Mouse (Mus musculus): Measurements from ENCODE around the gene Mical3. TPM values are rescaled to one million over a fixed set of nuclear protein-coding genes. Genes with fewer than 3 reads are reported as not detected.

Gene Mical3
- total RNA-seq, 1 experiment from 2014 or later, result 56.9 TPM

DNA sequence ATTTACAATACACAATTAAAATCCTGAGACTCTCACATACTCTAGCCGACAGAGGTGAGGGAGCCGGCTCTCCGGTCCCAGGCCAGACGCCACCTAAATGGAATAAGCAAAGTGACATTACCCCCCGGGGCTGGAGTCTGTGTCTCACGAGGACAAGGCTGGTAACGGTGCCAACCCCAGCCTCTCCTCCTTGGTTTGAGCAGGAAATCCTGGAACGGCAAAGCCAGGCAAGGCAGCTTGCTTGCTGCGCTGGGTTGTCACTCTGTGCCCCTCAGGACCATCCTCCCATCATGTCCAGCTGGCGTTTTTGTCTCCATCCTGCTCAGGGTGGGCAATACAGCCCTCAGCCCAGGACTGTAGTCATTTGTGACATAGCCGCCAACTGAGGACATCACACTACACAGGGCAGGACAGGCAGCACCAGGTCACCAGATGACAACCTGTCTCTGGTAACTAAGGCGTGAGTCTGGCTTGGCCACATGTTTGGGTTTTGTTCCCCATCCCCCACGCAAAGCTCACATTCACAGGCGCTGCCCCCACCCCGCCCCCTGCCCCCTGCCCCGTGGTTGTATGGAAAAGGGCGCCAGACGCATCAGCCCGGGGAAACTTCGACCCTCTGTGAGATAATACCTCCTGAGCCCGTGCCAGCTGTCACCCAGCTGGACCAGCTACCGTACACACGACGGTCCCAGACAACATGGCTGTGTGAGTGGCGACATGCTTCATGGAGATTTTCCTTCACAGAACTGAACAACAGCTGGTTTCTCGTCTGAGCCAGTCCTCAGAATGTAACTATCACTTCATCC, 49.3 kb downstream of the Mical3 start:
- DNase-seq, result peak; percentile 47

DNA sequence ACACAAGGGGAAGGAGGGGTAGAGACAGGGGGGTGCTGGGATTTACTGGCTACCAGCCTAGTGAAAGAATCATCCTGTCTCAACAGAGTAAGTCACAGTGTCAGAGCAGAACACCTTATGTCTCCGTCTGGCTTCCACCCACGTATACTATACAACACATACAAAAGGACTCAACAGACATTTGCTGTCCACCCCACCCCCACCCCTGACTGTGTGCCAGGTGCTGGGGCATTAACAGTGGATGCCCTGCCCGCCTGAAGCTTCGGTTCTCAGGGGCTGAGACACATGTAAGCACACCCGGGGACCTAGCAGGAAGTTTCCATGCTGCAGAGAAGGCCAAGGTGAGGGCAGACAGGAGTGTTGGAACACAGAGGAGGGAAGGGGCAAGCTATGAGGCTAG, 52.6 kb downstream of the Mical3 start:
- DNase-seq, result no peak

DNA sequence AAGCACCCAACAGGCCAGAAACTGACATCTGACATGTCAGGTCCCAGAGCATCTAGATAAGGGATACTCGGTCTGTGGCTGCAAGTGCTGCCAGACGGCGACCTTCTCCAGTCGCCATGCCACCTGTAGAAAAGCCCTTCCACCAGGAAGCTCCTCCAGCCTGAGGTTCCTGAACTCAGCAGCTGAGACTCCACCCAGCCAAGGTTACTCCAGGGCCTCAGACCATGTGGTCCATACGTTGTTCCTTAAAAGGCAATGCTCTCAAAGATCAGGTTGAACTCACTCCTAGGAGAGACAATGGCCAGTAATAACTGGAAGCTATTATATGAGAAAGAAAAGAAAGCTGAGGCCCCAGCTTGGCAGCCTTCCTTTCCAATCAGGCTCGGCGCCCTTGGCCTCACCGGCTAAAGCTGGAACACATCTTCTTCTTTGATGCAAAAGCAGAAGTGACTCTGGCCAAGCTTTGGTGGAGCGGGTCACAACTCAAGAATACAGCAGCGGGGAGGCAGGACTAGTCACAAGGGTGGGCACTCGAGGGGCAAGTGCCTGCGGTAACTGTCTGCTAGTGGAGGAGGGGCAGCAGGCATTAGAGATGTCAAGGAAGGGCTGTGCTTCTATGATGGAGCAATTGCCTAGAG, 53.8 kb downstream of the Mical3 start:
- DNase-seq, result no peak

DNA sequence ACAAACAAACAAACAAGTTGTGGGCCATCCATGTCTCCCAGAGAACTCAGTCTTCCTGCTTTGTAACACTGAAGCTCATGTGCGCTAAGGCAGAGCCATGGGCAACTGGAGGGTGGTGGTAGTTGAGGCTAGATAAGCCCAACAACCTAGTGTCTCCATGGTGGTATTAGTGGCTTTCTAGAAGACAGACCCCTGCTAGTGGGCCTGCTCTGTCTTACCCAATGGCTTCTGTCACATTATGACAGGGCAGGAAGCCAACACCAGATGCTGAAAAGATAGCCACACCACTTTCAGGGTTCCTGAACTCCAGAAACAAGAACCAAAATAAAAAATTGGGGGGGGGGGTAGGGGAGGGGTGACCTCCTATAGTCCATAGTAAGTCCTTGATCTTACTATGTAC, 55.0 kb downstream of the Mical3 start:
- DNase-seq, result no peak

DNA sequence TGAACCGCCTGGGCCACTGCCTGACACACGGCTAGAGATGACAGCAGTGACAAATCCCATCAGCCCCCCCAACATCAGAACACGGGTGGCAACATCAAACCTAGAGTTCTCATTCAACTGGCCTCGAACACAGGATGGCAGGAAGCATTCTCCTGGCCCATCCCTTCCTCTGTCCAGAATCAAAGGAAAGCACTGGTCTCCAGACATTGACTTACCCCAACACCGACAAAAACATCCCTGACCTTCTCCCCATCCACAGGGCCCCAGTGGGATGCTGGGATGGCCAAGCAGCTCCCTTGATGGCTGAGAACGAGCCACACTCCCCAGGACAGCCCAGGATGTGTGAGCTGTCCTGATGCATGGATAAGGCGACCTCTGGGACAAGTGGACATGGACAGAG, 57.5 kb downstream of the Mical3 start:
- DNase-seq, result no peak

DNA sequence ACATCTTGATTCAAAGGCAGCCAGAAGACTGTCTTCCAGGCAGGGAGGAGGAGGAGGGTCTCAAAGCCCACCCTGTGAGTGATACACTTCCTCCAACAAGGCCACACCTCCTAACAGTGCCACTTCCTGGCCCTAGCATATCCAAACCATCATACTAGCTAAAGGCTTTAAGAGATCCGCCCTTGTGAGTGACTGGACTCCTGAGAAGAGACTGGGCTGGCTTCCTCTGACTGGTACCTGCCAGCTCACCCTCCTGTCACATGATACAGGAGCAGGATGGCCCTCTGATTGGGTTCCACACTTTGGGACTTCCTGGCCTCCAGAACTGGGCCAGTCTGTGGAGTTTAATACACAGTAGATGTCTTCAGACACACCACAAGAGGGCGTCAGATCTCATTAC, 58.2 kb downstream of the Mical3 start:
- DNase-seq, result no peak

DNA sequence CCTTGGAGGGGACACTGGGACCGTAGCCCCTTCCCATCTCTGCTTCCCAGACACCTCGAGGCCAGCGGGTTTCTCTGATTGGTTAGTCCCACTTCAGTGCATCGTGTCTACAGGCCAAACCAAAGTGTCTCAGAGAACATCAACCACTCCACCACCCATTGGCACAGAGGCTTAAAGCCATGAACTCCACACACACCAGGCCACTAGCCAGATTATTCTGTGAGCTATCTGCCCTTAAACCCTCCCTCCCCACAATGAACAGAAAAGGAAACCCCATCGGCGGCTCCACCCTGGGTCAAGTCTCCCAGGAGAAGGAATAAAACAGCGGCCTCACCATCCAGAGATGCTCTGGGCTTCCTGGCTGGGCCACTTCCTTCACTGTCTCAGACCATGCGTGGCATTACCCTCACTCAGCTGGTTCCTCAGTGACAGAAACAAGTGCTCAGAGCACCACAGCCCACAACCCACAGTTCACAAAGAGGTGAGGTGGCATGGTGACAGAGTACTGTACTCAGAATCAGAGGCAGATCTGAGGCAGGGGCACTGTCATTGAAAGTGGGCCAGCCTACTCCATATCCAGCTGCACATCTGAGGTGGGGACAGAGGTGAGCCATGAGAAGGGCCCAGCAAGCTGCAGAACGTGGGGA, 60.1 kb downstream of the Mical3 start:
- DNase-seq, result peak; percentile 44

DNA sequence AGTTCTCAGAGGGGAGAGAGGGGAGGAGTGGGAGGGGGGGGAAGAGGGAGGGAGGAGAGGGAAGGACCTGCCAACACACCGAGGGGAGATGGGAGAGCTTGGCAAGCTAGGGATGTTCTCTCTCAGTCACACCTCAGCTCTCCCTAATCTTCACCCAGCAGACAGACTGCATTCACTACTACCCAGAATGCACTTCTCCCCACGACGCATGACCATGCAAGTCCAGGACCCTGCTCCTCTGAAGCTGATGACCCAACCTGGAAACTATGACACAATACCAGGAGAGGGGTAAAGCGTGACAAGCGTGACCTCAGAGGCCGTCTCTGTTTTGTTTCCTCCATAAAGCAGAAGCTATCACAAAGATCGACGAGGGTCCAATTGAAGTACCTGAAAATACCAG, 61.6 kb downstream of the Mical3 start:
- DNase-seq, result no peak

DNA sequence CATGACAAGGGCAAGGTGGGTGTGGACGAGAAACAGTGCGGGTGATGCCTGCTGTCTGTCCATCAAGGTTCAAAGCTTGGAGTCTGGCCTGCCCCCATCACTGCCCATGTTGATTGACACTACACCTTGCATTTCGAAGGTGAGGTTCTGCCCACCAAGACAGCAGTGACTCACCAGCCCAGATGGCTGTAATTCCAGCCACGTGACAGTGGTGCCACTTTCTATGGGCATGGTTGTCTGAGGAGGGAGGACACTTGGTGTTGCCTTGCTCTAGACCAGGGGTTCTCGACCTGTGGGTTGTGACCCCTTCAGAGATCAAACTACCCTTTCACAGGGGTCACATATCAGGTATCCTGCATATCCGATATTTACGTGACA, 62.7 kb downstream of the Mical3 start:
- no peak for DNase-seq

DNA sequence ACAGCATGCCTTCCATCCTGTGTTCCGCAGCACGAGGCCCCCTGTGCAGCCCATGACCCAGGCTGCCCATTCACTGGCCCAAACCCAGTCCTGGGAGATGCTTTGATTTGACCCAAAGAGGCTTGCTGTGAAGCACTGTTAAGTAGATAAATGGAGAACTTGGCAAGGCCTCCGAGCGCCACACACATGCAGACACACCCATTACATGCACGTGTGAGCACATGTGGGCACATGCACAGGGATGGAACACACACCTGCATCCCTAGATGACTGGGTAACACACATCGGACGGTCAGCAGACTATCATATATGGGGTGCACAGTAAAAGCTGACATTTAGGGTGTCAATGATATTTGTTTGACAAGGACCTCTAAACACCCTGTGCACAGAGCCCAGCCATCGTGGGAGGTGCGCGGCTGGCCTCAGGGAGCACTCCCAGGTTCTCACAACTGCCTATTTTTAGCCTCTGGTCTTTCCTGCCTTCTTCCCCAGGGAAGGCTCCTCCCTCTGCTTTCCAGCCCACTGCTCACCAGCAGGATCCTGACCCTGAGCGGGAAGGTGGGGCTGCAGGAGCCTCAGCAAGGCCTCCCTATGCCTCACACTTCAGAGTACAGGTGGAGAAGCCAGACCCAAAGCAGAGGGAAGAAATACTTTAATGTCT, 63.2 kb downstream of the Mical3 start:
- DNase-seq, result no peak

DNA sequence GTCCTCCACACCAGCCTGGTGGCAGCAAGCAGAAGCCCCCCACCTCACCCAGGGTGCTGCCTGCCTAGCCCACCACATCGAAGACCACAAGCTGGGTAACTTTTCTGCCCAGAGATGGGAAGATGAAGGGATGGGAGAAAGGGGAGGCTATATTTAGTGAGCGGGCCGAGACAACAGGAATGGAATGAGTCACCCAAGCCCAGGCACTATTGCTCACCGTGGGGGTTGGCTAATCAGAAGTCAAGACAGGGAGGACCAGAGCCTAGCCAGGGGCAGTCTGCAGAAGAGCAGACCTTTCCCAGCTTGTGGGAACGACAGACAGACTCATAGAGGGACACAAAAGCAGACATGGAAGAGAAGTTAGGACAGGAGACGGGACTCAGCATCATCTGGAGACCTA, 64.0 kb downstream of the Mical3 start:
- DNase-seq, result peak; percentile 54

DNA sequence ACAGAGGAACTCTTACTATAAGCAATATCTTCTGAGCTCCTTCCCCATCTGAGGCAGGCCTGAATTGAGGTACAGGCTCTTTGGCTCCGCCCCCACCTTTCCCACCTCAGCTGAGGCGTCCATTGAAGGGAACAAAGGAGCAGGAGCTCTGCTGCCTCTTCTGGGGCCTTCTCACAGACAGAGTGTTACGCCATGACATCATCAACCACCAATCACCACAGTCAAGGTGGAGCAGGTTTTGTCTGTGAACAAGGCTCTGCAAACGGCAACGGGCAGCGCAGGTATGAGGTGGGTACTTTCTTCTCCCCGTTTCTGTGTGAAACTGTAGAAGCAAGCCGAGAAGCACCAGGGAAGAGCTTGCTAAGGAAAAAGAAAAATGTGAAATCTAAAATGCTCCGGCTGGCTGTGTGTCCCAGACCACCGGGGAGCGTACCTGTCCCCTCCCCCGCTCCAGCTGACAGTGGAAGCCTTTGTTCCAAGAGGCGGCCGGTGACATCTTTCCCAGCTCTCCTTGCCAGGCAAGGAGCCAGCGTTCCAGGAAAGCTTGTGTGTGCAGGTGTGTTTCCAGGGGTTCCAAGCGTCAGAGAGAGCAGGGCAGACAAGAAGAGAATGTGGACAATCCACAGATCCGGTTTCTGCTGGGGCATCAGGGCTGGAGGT, 66.3 kb downstream of the Mical3 start:
- DNase-seq, result no peak

DNA sequence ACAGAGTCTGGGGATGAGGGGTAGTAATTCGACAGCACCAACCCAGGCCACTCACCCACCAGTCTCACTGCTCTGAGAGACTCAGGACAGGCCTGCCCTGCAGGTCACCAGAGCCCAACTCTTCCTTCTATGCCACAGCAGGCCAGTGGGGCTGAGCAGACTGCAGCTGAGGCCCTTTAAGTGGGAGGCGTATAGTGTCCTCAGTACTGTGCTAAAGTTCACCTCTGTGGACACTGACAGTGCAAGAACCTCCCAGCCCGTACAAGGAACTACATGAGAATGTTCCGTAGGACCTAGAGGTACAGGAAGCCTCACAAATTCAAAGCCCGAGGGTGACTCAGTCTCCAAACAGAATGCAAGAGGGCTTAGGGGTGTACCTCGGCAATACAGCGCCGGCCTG, 67.0 kb downstream of the Mical3 start:
- DNase-seq, result no peak

DNA sequence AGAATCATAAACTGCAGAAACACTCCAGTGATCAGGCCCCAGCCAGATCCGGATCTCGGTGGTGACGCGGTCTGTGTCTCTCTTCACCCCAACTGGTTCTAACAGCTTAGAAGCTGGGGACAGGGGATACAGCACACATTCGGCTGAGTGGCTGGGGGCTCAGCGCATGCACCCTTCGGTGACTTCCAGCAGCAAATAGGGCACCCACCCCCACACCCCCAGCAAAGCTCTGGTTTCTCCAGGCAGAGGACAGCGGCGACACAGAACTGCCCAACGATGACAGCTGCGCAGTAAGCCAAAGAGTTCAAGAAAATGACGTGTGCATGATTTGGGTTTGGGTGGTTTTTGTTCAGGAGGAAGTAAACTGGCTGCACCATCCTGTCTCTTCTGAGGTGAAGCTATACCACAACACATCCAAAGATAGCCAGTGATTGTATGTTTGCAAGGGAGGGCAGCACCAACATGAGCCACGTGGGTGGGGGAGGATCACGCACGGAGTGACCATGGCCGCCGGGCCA, 67.8 kb downstream of the Mical3 start:
- DNase-seq, result peak; percentile 49

DNA sequence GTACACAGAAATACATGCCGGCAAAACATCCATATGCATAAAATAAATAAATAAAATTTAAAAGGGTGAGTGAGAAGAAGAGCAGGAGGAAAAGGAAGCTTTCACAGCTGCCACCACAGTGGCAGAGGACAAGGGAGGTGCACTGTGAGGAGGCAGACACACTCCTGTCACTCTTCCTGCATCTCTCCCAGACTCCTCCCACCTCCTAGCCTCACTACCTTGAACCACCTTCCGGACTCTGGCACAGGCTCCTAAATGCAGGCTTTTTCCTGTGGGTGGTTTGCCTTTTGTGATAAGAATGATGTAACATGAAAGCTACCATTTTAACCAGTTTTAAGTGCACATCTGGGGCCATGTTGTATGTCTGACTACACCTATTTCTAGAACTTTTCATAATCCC, 72.8 kb downstream of the Mical3 start:
- no peak for DNase-seq

DNA sequence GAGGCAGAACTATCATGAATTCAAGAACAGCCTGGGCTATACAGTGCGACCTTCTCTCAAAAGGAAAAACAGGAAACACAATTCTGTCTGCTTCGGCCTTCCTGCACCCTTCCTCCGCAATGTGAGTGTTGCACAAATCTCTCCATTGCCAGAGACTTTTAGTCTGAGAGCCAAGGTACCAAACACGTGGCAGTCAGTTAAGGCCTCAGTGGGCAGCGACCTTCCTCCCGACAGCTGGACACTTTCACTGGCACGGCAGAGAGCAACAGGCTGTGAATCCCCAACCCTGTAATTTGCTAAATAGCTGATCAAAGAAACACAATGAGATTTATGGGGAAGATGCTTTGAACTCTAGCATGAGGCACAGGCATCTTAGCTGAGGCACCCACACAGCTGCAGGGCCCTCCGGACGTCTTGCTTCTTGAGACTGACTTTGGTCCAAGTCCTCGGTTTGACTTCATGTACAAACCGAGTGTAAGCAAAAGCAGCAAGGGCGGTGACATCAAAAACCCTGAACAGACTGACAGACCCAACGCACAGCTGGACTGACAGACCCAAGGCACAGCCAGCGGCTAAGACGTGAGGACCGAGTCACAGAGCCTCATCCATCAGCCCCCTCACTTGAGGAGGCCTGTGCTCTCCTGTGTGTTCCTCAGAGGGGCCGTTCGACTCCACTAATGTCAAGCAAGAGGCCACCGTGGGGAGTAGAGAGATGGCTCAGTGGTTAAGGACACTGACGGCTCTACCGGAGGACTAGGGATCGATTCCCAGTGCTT, 73.4 kb downstream of the Mical3 start:
- peak; percentile 57 for DNase-seq

DNA sequence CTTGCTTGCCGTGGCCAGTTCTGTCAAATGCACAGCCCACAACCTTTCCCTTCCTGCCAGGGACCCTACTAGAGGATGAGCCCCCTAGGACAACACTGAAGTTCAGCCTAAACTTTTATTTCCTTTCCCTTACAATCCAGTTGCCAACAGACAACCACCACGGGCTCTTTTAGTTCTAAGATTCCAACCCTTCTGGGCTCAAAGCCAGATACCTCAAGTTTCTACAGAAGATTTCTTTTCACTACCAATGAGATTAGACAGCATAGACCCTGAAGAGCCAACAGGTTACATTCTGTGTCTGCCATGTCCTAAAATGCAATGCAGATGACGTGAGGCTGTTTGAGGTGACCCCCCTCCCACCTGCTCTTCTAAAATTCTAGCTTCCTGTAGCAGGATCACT, 75.3 kb downstream of the Mical3 start:
- DNase-seq, result no peak

DNA sequence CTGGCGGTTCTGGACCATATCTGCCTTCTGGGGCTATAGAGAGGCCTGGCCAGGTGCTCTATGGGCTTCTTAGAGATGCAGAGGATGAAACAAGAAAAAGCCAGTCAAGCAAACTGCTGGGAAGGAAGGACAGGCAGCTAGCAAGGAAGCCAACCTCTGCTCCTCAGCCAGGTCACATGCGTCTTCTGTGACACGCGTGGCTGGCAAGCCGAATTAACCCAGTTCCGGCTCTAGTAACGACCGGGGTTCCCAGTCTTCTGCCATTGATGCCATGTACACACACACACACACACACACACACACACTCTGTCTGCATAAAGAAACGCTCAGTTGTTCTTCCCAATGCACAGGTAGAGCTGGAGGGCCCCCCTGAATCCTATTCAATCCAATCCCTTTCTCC, 75.9 kb downstream of the Mical3 start:
- DNase-seq, result no peak

DNA sequence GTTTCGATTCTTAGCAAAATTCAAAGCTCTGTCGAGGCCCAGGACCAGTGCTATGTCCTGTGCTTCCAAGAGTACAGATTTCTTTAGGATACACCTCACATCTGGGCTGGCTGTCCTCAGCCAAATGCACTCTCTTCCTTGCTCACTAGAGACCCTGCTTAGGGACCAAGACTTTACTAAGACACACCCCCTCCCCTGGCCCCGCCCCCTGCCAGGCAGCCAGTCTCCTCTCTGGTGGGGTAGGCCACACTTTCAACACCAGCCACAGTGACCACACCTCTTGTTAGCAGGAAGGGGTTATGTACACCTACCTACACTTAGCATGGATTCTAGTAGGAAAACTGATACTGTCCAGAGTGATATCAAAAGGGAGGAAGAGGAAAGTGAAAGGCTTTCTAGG, 76.5 kb downstream of the Mical3 start:
- no peak for DNase-seq

DNA sequence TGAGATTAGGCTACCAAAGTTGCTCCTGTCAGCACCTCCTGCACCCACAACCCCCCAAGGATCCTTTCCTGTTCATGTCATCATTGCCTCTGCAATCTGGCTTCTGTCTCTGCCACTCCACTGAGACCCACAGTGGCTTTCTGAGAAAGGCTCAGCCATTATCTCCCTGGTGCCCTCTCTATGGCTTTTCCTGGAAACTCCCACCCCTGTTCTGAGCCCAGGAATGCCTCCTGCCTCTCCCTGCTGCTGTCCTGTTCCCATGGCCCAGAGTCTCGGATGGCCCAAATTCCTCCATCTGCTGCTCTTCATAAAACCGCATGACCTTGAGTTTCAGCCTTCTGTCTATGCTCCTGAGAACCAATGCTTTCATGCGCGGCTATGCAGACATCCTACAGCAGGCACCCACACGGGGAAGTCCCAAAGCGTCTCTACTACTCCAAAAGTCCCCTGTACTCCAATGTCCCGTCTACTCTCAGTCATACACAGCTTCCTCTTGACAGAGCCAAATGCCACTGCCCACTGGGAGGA, 77.2 kb downstream of the Mical3 start:
- DNase-seq, result no peak

DNA sequence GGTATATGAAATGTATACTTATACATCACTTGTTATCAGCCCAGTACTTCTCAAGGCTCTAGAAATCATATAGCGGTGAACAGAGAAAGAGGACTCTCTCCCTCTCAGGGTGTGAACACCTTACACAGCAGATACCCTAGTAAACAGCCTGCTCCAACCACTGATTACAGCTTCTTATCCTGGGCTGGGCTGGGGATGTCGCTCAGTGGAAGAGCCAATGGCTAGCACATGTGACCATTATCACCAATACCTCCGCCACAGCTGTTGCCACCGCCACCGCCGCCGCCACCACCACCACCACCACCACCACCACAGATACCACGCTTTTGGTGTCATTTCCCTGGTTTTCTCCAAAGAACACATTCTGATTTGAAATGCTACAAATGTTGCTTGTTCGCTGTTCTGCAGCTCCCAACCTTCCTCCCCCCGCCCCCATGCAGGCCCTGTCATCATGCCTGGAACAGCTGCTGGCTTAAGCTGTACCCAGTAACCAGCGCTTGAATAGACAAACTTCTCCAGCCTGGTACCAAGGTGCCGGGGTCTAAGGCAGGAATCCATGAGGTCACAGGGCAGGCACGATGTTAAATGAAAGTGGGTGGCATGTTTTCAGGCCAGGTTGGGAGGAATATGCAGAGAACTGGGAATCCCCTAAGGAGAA, 78.7 kb downstream of the Mical3 start:
- no peak for DNase-seq
